15 mouse cellular contexts compared by ENCODE assay signal in the genomic region with DNA sequence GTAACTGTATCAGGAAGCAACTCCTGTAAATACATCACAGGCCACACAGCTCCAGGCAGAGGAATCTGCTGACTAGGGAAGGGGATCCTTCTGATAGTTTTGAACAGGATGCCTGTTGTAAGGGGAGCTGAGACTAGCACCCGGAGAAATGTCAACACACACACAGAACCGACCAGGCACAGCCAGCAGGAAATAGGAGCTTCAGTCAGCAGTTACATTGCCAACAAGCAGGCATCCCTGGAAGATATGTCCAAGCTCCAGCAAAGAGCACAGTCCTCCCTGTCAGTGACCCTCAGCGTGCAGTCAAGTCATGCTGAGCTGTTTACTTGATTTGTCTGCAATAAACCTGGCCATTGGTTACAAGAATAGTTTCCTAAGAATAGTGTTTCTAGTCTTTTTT. TPM values are rescaled to one million over a fixed set of nuclear protein-coding genes. Genes with fewer than 3 reads are reported as not detected.
"Had no signal": no experiment of that assay in that cellular context is flagged by ENCODE, and none has a peak within 500 bp of the region (broad histone marks: within the 10 kb centered on the region; RNA-seq: fewer than 3 reads in every experiment).

No protein-coding gene starts in this region.

- DNase-seq: kidney, adult 11 months; kidney, postnatal 10 days; layer of hippocampus, postnatal 36 days; left cerebral cortex, postnatal 4 days; liver, embryonic 13.5 days; lung, adult 2 months; lung, postnatal 14 days; lung, postnatal 4 days; midbrain, embryonic 14.5 days; thymus, adult 2 months; thymus, postnatal 14 days; thymus, postnatal 4 days had no signal

RNA-seq across cellular contexts. Expression of a gene that starts 38.1 kb away (rescaled TPM):
- total RNA-seq: megakaryocyte progenitor cell, adult 5-6 weeks; megakaryocyte-erythroid progenitor cell, adult 5-6 weeks; midbrain, postnatal 0 days had no signal
